Mouse (Mus musculus) limb, embryonic 13.5 days (tissue): ENCODE measurements around the gene Phf19. TPM values are rescaled to one million over a fixed set of nuclear protein-coding genes. Genes with fewer than 3 reads are reported as not detected.

Experiments
- ATAC-seq: fragments of 200-750 bp; cut with Nextera tagmentation; 2 replicates; pipeline ENCODE4 v1.8.0; 2017; ENCODE audit warnings: low read depth, moderate number of reproducible peaks, moderate TSS enrichment; ENCODE audit not compliant: low FRiP score
- H3K27ac ChIP-seq: fragments of 300-500 bp; sonication (generic); 2 replicates; pipeline ENCODE4 v1.5.1; 2015; ENCODE audit warnings: inconsistent platforms, mild to moderate bottlenecking, moderate library complexity
- H3K27me3 ChIP-seq: fragments of 300-500 bp; sonication (generic); 2 replicates; pipeline ENCODE4 v1.6.1; 2015; ENCODE audit warnings: mild to moderate bottlenecking, inconsistent platforms
- H3K36me3 ChIP-seq: fragments of 300-500 bp; sonication (generic); 2 replicates; pipeline ENCODE4 v1.6.1; 2015; ENCODE audit warnings: inconsistent platforms, mild to moderate bottlenecking, moderate library complexity
- H3K4me1 ChIP-seq: fragments of 300-500 bp; sonication (generic); 2 replicates; pipeline ENCODE4 v1.6.1; 2015; ENCODE audit warnings: inconsistent platforms
- H3K4me2 ChIP-seq: fragments of 300-500 bp; sonication (generic); replicated peaks from 2 replicates; pipeline ENCODE4 v1.6.1; 2015; ENCODE audit warnings: inconsistent platforms, mild to moderate bottlenecking, moderate library complexity
- H3K4me3 ChIP-seq: fragments of 300-500 bp; sonication (generic); 2 replicates; pipeline ENCODE4 v1.5.1; 2015; ENCODE audit warnings: moderate library complexity, mild to moderate bottlenecking, inconsistent platforms
- H3K9ac ChIP-seq: fragments of 300-500 bp; sonication (generic); 2 replicates; pipeline ENCODE4 v1.6.1; 2015; ENCODE audit warnings: mild to moderate bottlenecking, inconsistent platforms
- H3K9me3 ChIP-seq: fragments of 300-500 bp; sonication (generic); 2 replicates; pipeline ENCODE4 v1.6.1; 2016; ENCODE audit warnings: inconsistent platforms
- WGBS: fragments of 180-500 bp; shearing (Covaris S2); methylation state at CpG from one replicate; pipeline ENCODE4 v1.1.7; 2015; 5-methylcytosine and 5-hydroxymethylcytosine counted together
- polyA plus RNA-seq: library from polyadenylated mRNA; unstranded; fragments of >200 nt; fragmentation: Nextera tagmentation; extraction: Ambion mirVana; gene quantifications from 2 replicates; pipeline ENCODE4 v1.2.1, GENCODE M21; 2015

Gene Phf19
- polyA plus RNA-seq, 1 experiment from 2014 or later = 2.6 TPM

DNA sequence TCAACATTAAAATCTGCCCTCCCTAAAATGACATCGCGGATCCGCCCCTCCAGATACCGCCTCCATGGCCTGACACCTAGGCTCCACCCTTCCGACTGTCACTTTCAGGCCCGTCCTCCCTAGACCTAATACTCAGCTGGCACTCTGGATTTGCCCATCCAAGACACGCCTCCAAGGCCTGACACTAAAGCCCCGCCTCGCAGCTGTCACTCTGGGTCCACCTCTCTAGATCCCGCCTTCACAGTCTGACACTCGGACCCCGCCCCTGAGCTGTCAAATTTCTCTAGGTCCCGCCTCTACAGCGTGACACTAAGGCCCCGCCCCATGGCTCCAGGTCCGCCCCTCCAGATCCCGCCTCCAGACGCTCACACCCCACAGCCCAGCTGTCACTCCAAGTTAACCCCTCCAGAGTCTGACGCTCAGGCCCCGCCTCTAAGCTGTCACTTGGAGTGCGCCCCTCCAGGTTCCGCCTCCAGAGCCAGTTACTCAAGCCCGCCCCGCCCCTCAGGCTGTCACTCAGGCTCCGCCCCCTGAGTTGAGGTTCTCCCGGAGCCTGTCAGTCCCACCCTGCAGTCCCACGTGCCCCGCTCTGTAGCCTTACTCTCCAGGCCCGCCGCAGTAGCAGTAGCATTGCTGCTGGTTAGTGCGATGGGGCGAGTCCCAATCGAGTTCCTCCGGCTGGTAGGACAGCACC is 8.8 kb downstream of the Phf19 start:
- Histone ChIP-seq H3K4me3 (peak overlapping the region; percentile 38), H3K36me3 (no peaks in the 10 kb centered on the region), H3K4me2 (peak overlapping the region; percentile 68), H3K4me1 (peaks cover 10% of the 10 kb centered on the region; the same call in 1 of the 2 replicates), H3K27ac (no peak overlapping the region), H3K9me3 (no peaks in the 10 kb centered on the region), H3K27me3 (peaks cover 30% of the 10 kb centered on the region), H3K9ac (no peak overlapping the region; the same call in 1 of the 2 replicates)
- peak; percentile 97 for ATAC-seq
- under 1% methylated on average over 34 of the region's 34 CpGs for WGBS

DNA sequence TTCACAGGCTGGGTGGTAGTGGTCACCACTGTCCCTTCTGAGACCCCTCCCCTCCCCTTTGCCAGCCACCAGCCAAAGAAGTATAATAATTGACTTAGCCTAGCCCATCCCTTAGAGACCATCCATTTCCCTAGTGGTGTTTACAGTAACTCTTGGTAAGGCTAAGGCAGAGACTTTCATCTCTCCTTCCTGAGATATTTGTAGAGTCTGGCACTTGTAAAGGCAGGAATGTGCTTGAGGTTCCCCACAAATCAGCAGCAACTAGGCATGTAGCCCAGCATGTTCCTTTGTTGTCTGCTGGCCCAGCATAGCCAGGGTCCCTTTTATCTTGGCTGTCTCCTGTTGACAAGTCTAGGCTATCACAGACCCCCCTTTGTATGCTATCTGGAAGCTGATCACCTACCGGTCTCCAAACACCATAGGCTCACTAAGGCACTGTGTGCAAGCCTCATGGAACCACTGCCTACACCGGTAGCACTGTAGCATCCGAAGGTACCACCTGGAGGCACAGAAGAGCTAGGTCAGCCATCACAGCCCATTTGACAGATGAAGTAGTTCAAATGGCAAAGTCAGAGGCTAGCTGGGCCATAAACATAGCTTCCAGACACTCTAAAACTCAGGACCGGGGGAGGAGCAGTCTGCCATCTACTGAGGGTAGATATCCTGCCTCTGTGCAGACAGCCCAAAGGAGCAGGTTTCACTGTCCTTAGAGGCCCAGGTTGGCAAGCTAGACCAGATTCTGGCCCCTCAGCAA is 10.0 kb downstream of the Phf19 start:
- no peak for ATAC-seq
- Histone ChIP-seq H3K4me1 (peaks cover 10% of the 10 kb centered on the region; the same call in 1 of the 2 replicates), H3K27ac (no peak overlapping the region), H3K9me3 (no peaks in the 10 kb centered on the region), H3K9ac (no peak overlapping the region), H3K4me3 (no peak overlapping the region), H3K36me3 (no peaks in the 10 kb centered on the region), H3K4me2 (no peak overlapping the region), H3K27me3 (peaks cover 26% of the 10 kb centered on the region)
- WGBS = 76% methylated on average over 4 of the region's 4 CpGs

DNA sequence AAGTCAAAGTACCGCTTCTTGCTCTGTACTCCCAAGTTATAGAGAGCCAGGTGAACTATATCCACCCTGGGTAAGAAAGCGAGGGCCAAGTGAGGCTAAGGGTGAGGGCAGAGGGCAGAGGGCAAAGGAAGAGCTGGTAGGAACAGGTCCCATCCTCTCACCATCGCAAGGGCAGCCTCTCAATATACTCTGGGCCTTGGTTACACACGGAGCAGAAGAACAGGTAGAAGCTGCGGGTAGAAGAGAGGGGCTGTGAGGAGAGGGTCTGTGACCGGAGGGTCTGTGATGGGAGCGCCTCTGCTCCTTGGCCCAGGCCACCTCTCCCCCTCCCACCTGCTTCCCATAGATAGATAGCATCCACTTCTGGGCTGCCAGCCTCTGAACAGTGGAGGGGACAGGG is 10.6 kb downstream of the Phf19 start:
- Histone ChIP-seq H3K36me3 (no peaks in the 10 kb centered on the region), H3K9me3 (no peaks in the 10 kb centered on the region), H3K4me3 (no peak overlapping the region), H3K4me2 (no peak overlapping the region), H3K27ac (no peak overlapping the region), H3K4me1 (peaks cover 10% of the 10 kb centered on the region; the same call in 1 of the 2 replicates), H3K27me3 (peaks cover 24% of the 10 kb centered on the region), H3K9ac (no peak overlapping the region)
- WGBS = 88% methylated on average over 7 of the region's 7 CpGs
- ATAC-seq = no peak

DNA sequence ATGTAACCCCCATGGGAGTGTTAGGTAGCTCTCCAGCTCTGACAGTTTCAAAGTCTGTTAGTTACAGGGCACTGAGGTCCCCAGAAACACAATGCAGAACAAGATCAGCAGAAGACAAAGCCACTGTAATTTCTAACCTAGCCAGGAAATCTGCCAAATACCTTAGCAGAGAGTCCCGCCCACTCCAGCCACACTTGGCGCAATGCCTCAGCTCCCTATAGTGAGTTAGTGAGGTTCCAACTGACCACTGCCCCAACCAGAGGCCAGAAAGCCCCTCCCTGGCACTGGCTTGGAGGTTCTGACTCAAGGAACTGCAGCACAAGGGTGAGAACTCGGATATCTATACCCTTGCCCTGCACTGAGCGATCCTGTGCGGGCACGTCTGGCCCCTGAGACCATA is 11.1 kb downstream of the Phf19 start:
- no peak overlapping the region for H3K4me2 ChIP-seq
- no peak for ATAC-seq
- no peaks in the 10 kb centered on the region for H3K9me3 ChIP-seq
- peaks cover 10% of the 10 kb centered on the region; the same call in 1 of the 2 replicates for H3K4me1 ChIP-seq
- no peaks in the 10 kb centered on the region for H3K36me3 ChIP-seq
- 79% methylated on average over 6 of the region's 6 CpGs for WGBS
- H3K27ac ChIP-seq = no peak overlapping the region
- H3K9ac ChIP-seq = no peak overlapping the region
- peaks cover 20% of the 10 kb centered on the region for H3K27me3 ChIP-seq
- H3K4me3 ChIP-seq = no peak overlapping the region

DNA sequence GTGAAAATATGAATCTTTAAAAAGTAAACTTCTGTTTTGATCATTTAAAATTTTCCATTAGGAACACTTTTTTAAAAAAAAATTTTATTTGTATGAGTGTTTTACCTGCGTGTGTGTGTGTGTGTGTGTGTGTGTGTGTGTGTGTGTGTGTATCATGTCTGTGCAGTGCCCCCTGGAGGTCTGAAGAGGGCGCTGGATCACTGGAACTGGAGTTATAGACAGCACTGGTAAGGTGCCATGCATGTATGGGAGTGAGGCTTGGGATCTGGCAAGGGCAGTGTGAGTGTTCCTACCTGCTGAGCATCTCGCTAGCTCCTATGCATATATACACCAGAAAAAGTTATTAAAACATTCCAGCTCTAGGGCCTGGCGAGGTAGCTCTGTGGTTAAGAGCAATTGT is 12.1 kb downstream of the Phf19 start:
- H3K4me3 ChIP-seq = no peak overlapping the region
- ATAC-seq = no peak
- no peaks in the 10 kb centered on the region for H3K9me3 ChIP-seq
- no peak overlapping the region for H3K9ac ChIP-seq
- no peak overlapping the region for H3K27ac ChIP-seq
- H3K4me1 ChIP-seq = peaks cover 10% of the 10 kb centered on the region; the same call in 1 of the 2 replicates
- peaks cover 17% of the 10 kb centered on the region for H3K27me3 ChIP-seq
- no peaks in the 10 kb centered on the region for H3K36me3 ChIP-seq
- 73% methylated on average over 4 of the region's 4 CpGs for WGBS
- no peak overlapping the region for H3K4me2 ChIP-seq

DNA sequence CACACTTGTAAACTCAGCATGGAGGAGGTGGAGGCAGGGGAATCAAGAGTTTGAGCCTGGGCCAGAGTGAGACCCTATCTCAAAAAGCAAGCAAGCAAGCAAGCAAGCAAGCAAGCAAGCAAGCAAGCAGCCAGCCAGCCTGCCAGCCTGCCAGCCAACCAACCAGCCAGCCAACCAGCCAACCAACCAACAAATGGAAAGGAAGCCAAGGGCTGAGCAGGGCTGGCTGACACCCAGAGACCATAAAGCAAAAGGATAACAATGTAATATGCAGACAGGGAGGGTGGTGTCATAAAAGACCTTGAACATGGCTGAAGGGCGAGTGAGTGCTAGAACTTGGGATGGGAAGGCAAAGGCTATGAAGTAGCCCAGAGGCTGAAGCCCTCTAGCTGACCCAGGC is 13.4 kb downstream of the Phf19 start:
- ATAC-seq = no peak
- Histone ChIP-seq H3K9me3 (no peaks in the 10 kb centered on the region), H3K27me3 (peaks cover 12% of the 10 kb centered on the region; the same call in 1 of the 2 replicates), H3K36me3 (no peaks in the 10 kb centered on the region), H3K4me2 (no peak overlapping the region), H3K27ac (no peak overlapping the region), H3K9ac (no peak overlapping the region), H3K4me3 (no peak overlapping the region), H3K4me1 (peaks cover 8% of the 10 kb centered on the region; the same call in 1 of the 2 replicates)
- WGBS = 81% methylated on average over 1 of the region's 1 CpGs

DNA sequence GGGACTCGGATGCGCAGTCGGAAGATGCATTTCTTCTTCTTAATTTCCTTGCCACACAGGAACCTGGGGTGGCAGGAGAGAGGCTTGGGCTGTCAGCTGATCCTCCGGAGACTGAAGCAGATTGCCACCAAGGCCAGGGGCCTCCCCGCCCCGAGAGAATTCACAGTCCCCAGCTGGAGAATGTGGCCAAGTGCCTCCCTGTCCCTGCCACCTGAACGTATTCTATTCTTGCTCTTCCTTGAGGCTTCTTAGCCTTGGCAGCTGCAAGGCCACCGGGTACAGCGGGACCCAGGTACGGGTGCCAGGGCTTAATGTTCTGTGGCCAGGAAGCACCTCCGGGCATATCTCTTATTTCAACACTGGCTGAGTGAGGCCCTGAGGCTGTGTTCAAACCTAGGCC is 14.1 kb downstream of the Phf19 start:
- H3K4me3 ChIP-seq = no peak overlapping the region
- WGBS = 76% methylated on average over 11 of the region's 11 CpGs
- no peaks in the 10 kb centered on the region for H3K36me3 ChIP-seq
- no peak overlapping the region for H3K4me2 ChIP-seq
- no peak overlapping the region for H3K27ac ChIP-seq
- H3K9ac ChIP-seq = no peak overlapping the region
- H3K9me3 ChIP-seq = no peaks in the 10 kb centered on the region
- peaks cover 6% of the 10 kb centered on the region; the same call in 1 of the 2 replicates for H3K4me1 ChIP-seq
- H3K27me3 ChIP-seq = peaks cover 12% of the 10 kb centered on the region; the same call in 1 of the 2 replicates
- no peak for ATAC-seq

DNA sequence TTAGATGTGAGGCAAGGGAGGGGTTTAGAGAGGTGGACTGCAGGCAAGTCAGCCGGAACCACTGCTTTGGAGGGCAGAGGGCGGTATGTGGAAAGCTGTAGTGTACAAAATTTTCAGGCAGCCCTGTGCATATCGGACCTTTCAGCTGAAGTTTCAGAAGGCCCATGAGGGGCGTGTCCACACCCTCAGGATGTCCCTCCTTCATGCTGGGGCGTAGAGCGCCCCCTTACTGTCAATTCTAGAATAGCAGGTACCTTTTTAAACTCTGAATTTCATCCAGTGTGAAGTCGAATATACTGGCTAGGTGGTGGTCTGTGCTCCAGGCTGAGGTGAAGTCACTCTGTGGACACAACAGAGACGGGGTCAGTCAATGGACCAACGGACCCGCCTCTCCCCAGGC is 16.0 kb downstream of the Phf19 start:
- H3K4me3 ChIP-seq = no peak overlapping the region
- H3K27ac ChIP-seq = no peak overlapping the region
- no peak overlapping the region for H3K9ac ChIP-seq
- H3K4me2 ChIP-seq = no peak overlapping the region
- no peaks in the 10 kb centered on the region for H3K4me1 ChIP-seq
- WGBS = 21% methylated on average over 10 of the region's 10 CpGs
- H3K9me3 ChIP-seq = no peaks in the 10 kb centered on the region
- no peak for ATAC-seq
- H3K36me3 ChIP-seq = no peaks in the 10 kb centered on the region
- peaks cover 12% of the 10 kb centered on the region; the same call in 1 of the 2 replicates for H3K27me3 ChIP-seq

DNA sequence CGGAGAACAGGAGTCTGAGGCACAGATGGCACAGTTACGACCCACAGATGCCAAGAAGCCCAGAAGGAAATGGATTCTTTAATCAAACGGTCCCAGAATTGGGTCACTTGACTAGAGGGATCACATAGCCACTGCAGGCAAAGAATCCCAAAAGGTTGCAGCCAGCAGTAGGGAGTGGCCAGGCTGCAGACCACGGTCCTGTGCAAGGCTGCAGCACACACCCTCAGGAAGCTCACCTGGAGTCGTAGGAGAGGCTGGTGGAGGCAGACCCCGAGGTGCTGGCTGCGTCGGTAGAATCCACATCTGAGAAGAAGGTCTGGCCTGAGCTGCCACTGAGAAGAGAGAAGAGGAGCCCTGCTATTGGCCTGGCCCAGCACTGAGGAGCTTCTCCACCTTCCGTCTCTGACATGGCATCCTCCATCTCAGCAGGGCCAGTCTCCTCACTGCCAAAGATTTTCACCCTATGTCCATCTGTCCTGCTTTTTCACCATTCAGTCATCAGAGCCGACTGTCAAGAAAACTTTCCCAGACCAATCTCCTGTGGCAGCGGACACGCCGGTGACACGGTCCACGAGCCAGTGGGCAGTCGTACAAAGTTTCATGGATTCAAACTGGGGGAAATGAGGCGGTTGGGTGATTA is 16.9 kb downstream of the Phf19 start:
- ATAC-seq = no peak
- H3K9me3 ChIP-seq = no peaks in the 10 kb centered on the region
- H3K9ac ChIP-seq = no peak overlapping the region
- no peak overlapping the region for H3K4me3 ChIP-seq
- WGBS = 68% methylated on average over 17 of the region's 17 CpGs
- no peak overlapping the region for H3K27ac ChIP-seq
- H3K4me2 ChIP-seq = no peak overlapping the region
- peaks cover 12% of the 10 kb centered on the region; the same call in 1 of the 2 replicates for H3K27me3 ChIP-seq
- H3K36me3 ChIP-seq = no peaks in the 10 kb centered on the region
- no peaks in the 10 kb centered on the region for H3K4me1 ChIP-seq

DNA sequence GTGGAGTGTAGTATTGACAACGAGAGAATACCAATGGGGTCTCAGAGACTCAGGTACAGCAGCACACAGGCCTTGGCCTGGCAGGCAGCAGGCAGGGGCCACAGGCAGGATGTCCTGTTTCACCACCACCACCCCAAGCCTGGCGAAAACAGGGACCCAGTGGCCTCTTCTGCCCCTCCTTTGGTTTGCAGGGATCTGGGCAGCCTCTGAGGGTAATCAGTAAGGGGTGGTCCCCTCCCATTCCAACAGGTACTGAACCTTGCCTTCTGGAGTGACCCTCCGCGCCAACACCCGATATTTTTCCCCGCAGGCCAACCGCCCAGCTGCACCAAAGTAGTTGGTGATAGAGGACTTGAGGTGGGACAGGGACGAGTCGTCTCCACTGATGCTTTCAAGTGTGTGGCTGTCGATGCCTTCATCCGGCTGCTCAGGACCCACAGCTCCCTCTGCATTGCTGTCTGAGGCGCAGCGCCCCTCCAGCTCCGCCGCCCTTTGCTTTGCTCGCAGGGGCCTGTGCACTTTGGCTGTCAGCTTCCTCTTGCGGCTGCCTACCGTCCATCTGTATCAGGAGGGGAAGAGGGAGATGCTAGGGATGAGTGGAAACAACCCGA is 18.2 kb downstream of the Phf19 start:
- no peak overlapping the region for H3K27ac ChIP-seq
- H3K9me3 ChIP-seq = no peaks in the 10 kb centered on the region
- peaks cover 12% of the 10 kb centered on the region; the same call in 1 of the 2 replicates for H3K27me3 ChIP-seq
- WGBS = 83% methylated on average over 19 of the region's 19 CpGs
- H3K9ac ChIP-seq = no peak overlapping the region
- no peak overlapping the region for H3K4me3 ChIP-seq
- H3K36me3 ChIP-seq = no peaks in the 10 kb centered on the region
- no peaks in the 10 kb centered on the region for H3K4me1 ChIP-seq
- no peak overlapping the region for H3K4me2 ChIP-seq
- no peak for ATAC-seq

DNA sequence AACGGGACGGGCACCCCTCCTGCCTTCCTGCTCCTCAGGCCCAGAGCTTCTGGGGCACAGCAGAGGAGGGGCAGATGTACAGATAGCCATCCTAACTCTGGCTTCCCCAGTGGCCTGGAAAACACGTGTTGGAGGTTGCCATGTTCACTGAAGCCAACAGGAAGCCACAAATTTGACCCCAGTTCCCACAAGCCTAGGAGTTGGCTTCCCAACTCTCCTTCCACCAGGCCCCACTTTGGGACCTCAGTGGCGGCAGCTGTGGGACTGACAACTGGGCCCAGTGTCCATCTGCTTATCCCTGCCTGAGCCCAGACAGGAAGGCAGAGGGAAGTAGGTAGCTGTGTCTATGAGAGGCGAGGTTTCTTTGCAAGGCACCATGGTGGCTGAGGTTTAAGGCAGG is 19.9 kb downstream of the Phf19 start:
- 69% methylated on average over 5 of the region's 5 CpGs for WGBS
- H3K36me3 ChIP-seq = no peaks in the 10 kb centered on the region
- H3K9me3 ChIP-seq = no peaks in the 10 kb centered on the region
- peaks cover 6% of the 10 kb centered on the region; the same call in 1 of the 2 replicates for H3K27me3 ChIP-seq
- H3K9ac ChIP-seq = no peak overlapping the region
- no peak overlapping the region for H3K4me3 ChIP-seq
- no peak for ATAC-seq
- no peak overlapping the region for H3K4me2 ChIP-seq
- no peaks in the 10 kb centered on the region for H3K4me1 ChIP-seq
- no peak overlapping the region for H3K27ac ChIP-seq

DNA sequence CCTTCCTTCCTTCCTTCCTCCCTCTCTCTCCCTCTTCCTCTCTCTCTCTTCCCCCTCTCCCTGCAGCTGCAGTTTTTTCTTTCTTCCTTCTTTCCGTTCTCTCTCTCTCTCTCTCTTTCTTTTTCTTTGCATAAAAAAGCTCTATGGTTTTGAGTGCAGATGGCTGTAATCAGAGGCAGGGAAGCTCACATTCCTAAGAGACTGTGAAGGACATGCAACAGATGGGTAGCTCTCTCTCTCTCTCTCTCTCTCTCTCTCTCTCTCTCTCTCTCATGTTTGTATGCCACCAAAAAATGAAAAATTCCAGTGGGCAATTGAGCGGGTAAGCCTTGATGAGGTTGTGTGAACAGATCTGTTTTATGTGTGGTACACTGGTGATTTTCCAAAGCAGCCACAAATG is 29.6 kb downstream of the Phf19 start:
- no peaks in the 10 kb centered on the region for H3K36me3 ChIP-seq
- WGBS = 82% methylated on average over 2 of the region's 2 CpGs
- H3K9ac ChIP-seq = no peak overlapping the region
- no peak for ATAC-seq
- no peak overlapping the region for H3K27ac ChIP-seq
- H3K9me3 ChIP-seq = no peaks in the 10 kb centered on the region
- H3K4me3 ChIP-seq = no peak overlapping the region
- no peaks in the 10 kb centered on the region for H3K4me1 ChIP-seq
- H3K4me2 ChIP-seq = no peak overlapping the region
- H3K27me3 ChIP-seq = peaks cover 16% of the 10 kb centered on the region
